Mouse (Mus musculus) forebrain, embryonic 15.5 days (tissue): ENCODE measurements around the gene Wfdc6b. TPM values are rescaled to one million over a fixed set of nuclear protein-coding genes. Genes with fewer than 3 reads are reported as not detected.

Experiments used
- ATAC-seq: fragments of 200-750 bp; cut with Nextera tagmentation; replicated peaks from 2 replicates; pipeline ENCODE4 v1.8.0; 2017; ENCODE audit warnings: mild to moderate bottlenecking, moderate TSS enrichment, moderate library complexity
- H3K27ac ChIP-seq: fragments of 300-500 bp; sonication (generic); replicated peaks from 2 replicates; pipeline ENCODE4 v1.5.1; 2015; ENCODE audit warnings: mild to moderate bottlenecking, inconsistent platforms
- H3K27me3 ChIP-seq: fragments of 300-500 bp; sonication (generic); 2 replicates; pipeline ENCODE4 v1.6.1; 2015; ENCODE audit warnings: inconsistent platforms
- H3K36me3 ChIP-seq: fragments of 300-500 bp; sonication (generic); 2 replicates; pipeline ENCODE4 v1.6.1; 2015; ENCODE audit warnings: mild to moderate bottlenecking, inconsistent platforms
- H3K4me1 ChIP-seq: fragments of 300-500 bp; sonication (generic); 2 replicates; pipeline ENCODE4 v1.6.1; 2015; ENCODE audit warnings: inconsistent platforms
- H3K4me2 ChIP-seq: fragments of 300-500 bp; sonication (generic); replicated peaks from 2 replicates; pipeline ENCODE4 v1.6.1; 2015; ENCODE audit warnings: mild to moderate bottlenecking, inconsistent platforms
- H3K4me3 ChIP-seq: fragments of 300-500 bp; sonication (generic); 2 replicates; pipeline ENCODE4 v1.5.1; 2015; ENCODE audit warnings: mild to moderate bottlenecking, inconsistent platforms
- H3K9ac ChIP-seq: fragments of 300-500 bp; sonication (generic); replicated peaks from 2 replicates; pipeline ENCODE4 v1.6.1; 2015; ENCODE audit warnings: mild to moderate bottlenecking, inconsistent platforms
- H3K9me3 ChIP-seq: fragments of 300-500 bp; sonication (generic); 2 replicates; pipeline ENCODE4 v1.6.1; 2016; ENCODE audit warnings: inconsistent platforms
- WGBS: fragments of 180-500 bp; shearing (Covaris S2); methylation state at CpG from one replicate; pipeline ENCODE4 v1.1.7; 2015; ENCODE audit warnings: mixed read lengths; 5-methylcytosine and 5-hydroxymethylcytosine counted together
- polyA plus RNA-seq: library from polyadenylated mRNA; unstranded; fragments of >200 nt; fragmentation: Nextera tagmentation; extraction: Ambion mirVana; gene quantifications from 2 replicates; pipeline ENCODE4 v1.2.1, GENCODE M21; 2015

Gene Wfdc6b
- polyA plus RNA-seq, 1 experiment from 2014 or later: not detected

- no peak overlapping the region for H3K27ac ChIP-seq
- H3K4me3 ChIP-seq: no peak overlapping the region
- H3K4me2 ChIP-seq: no peak overlapping the region
- no peaks in the 10 kb centered on the region for H3K27me3 ChIP-seq
- no peak overlapping the region for H3K9ac ChIP-seq
- H3K9me3 ChIP-seq: no peaks in the 10 kb centered on the region
- ATAC-seq: no peak
- no peaks in the 10 kb centered on the region for H3K4me1 ChIP-seq
- H3K36me3 ChIP-seq: no peaks in the 10 kb centered on the region
- 85% methylated on average over 3 of the region's 3 CpGs for WGBS
These were observed 2.1 kb downstream of the Wfdc6b start for GRCm38 (mm10) chr2:164615386-164615785.

GRCm38 (mm10) chr2:164619050-164619449 lies 5.7 kb downstream of the Wfdc6b start:
- ATAC-seq: no peak
- H3K4me3 ChIP-seq: no peak overlapping the region
- H3K4me1 ChIP-seq: no peaks in the 10 kb centered on the region
- no peak overlapping the region for H3K4me2 ChIP-seq
- 86% methylated on average over 5 of the region's 5 CpGs for WGBS
- no peak overlapping the region for H3K27ac ChIP-seq
- no peaks in the 10 kb centered on the region for H3K27me3 ChIP-seq
- H3K9ac ChIP-seq: no peak overlapping the region
- H3K36me3 ChIP-seq: no peaks in the 10 kb centered on the region
- H3K9me3 ChIP-seq: no peaks in the 10 kb centered on the region

GRCm38 (mm10) chr2:164621775-164622174 lies 8.5 kb downstream of the Wfdc6b start:
- Histone ChIP-seq H3K27me3 (no peaks in the 10 kb centered on the region), H3K27ac (no peak overlapping the region), H3K4me3 (no peak overlapping the region), H3K4me2 (no peak overlapping the region), H3K9me3 (no peaks in the 10 kb centered on the region), H3K36me3 (no peaks in the 10 kb centered on the region), H3K4me1 (no peaks in the 10 kb centered on the region), H3K9ac (no peak overlapping the region)
- 83% methylated on average over 4 of the region's 4 CpGs for WGBS
- no peak for ATAC-seq

GRCm38 (mm10) chr2:164635266-164635665 lies 21.9 kb downstream of the Wfdc6b start:
- Histone ChIP-seq H3K27me3 (no peaks in the 10 kb centered on the region), H3K9ac (no peak overlapping the region), H3K27ac (no peak overlapping the region), H3K36me3 (no peaks in the 10 kb centered on the region), H3K4me2 (no peak overlapping the region), H3K9me3 (no peaks in the 10 kb centered on the region), H3K4me1 (no peaks in the 10 kb centered on the region), H3K4me3 (no peak overlapping the region)
- WGBS: 81% methylated on average over 9 of the region's 9 CpGs
- ATAC-seq: no peak

GRCm38 (mm10) chr2:164638696-164639095 lies 25.4 kb downstream of the Wfdc6b start, which contains the start of gene Wfdc16:
TSS of gene Wfdc16 (minus strand) at chr2:164638796.
- H3K4me1 ChIP-seq: no peaks in the 10 kb centered on the region
- no peak within 1 kb of the TSS for H3K4me3 ChIP-seq
- H3K4me2 ChIP-seq: no peak within 1 kb of the TSS
- WGBS: 87% methylated on average over 3 of the region's 3 CpGs
- H3K27ac ChIP-seq: no peak within 1 kb of the TSS
- H3K27me3 ChIP-seq: no peaks in the 10 kb centered on the region
- no peaks in the 10 kb centered on the region for H3K9me3 ChIP-seq
- no peak within 1 kb of the TSS for H3K9ac ChIP-seq
- no peak for ATAC-seq
- no peaks in the 10 kb centered on the region for H3K36me3 ChIP-seq

- H3K9me3 ChIP-seq: no peaks in the 10 kb centered on the region
- no peak overlapping the region for H3K4me2 ChIP-seq
- no peaks in the 10 kb centered on the region for H3K4me1 ChIP-seq
- no peak overlapping the region for H3K9ac ChIP-seq
- H3K4me3 ChIP-seq: no peak overlapping the region
- ATAC-seq: no peak
- H3K27ac ChIP-seq: no peak overlapping the region
- no peaks in the 10 kb centered on the region for H3K27me3 ChIP-seq
- no peaks in the 10 kb centered on the region for H3K36me3 ChIP-seq
- 68% methylated on average over 7 of the region's 7 CpGs for WGBS
These were observed 27.8 kb downstream of the Wfdc6b start for GRCm38 (mm10) chr2:164641129-164641528.

GRCm38 (mm10) chr2:164641881-164642673 lies 28.8 kb downstream of the Wfdc6b start:
- H3K27me3 ChIP-seq: no peaks in the 10 kb centered on the region
- no peak for ATAC-seq
- H3K4me2 ChIP-seq: no peak overlapping the region
- WGBS: 60% methylated on average over 13 of the region's 13 CpGs
- no peak overlapping the region for H3K9ac ChIP-seq
- H3K36me3 ChIP-seq: no peaks in the 10 kb centered on the region
- no peak overlapping the region for H3K27ac ChIP-seq
- H3K9me3 ChIP-seq: no peaks in the 10 kb centered on the region
- H3K4me3 ChIP-seq: no peak overlapping the region
- no peaks in the 10 kb centered on the region for H3K4me1 ChIP-seq

GRCm38 (mm10) chr2:164655858-164656257 lies 42.5 kb downstream of the Wfdc6b start, which contains the start of gene Wfdc10:
TSS of gene Wfdc10 (plus strand) at chr2:164656046.
- H3K4me1 ChIP-seq: no peaks in the 10 kb centered on the region
- H3K36me3 ChIP-seq: no peaks in the 10 kb centered on the region
- H3K9me3 ChIP-seq: no peaks in the 10 kb centered on the region
- no peaks in the 10 kb centered on the region for H3K27me3 ChIP-seq
- no peak for ATAC-seq
- WGBS: 20% methylated on average over 11 of the region's 11 CpGs
- no peak within 1 kb of the TSS for H3K4me2 ChIP-seq
- no peak within 1 kb of the TSS for H3K27ac ChIP-seq
- H3K9ac ChIP-seq: no peak within 1 kb of the TSS
- no peak within 1 kb of the TSS for H3K4me3 ChIP-seq

- 83% methylated on average over 9 of the region's 9 CpGs for WGBS
- no peak within 1 kb of the TSS for H3K9ac ChIP-seq
- ATAC-seq: no peak
- H3K4me1 ChIP-seq: no peaks in the 10 kb centered on the region
- no peak within 1 kb of the TSS for H3K4me3 ChIP-seq
- no peaks in the 10 kb centered on the region for H3K9me3 ChIP-seq
- H3K36me3 ChIP-seq: no peaks in the 10 kb centered on the region
- no peaks in the 10 kb centered on the region for H3K27me3 ChIP-seq
- no peak within 1 kb of the TSS for H3K27ac ChIP-seq
- H3K4me2 ChIP-seq: no peak within 1 kb of the TSS
These were observed 43.2 kb downstream of the Wfdc6b start, which contains the start of gene Wfdc9 for GRCm38 (mm10) chr2:164656483-164656882. TSS of gene Wfdc9 (minus strand) at chr2:164656583.

- Histone ChIP-seq H3K4me3 (no peak overlapping the region), H3K4me1 (no peaks in the 10 kb centered on the region), H3K4me2 (no peak overlapping the region), H3K9ac (no peak overlapping the region), H3K27ac (no peak overlapping the region), H3K9me3 (no peaks in the 10 kb centered on the region), H3K27me3 (no peaks in the 10 kb centered on the region), H3K36me3 (no peaks in the 10 kb centered on the region)
- ATAC-seq: no peak
- WGBS: 90% methylated on average over 7 of the region's 7 CpGs
These were observed 51.5 kb downstream of the Wfdc6b start for GRCm38 (mm10) chr2:164664851-164665250.
